Mouse (Mus musculus) myocyte (in vitro differentiated cells): ENCODE results near the gene Jph4. TPM values are rescaled to one million over a fixed set of nuclear protein-coding genes. Genes with fewer than 3 reads are reported as not detected.

Experiments
- H3K27me3 ChIP-seq: one replicate; pipeline ENCODE4 v1.6.1; 2011; ENCODE audit not compliant: control insufficient read depth, insufficient read depth, insufficient read length
- H3K36me3 ChIP-seq: one replicate; pipeline ENCODE4 v1.6.1; 2011; ENCODE audit not compliant: control insufficient read depth, insufficient read depth
- H3K4me2 ChIP-seq: one replicate; pipeline ENCODE4 v1.6.1; 2011; ENCODE audit warnings: low read depth, control low read depth
- H3K4me3 ChIP-seq: one replicate; pipeline ENCODE4 v1.5.1; 2011; ENCODE audit warnings: mild to moderate bottlenecking, control low read depth, moderate library complexity
- H3K79me2 ChIP-seq: one replicate; pipeline ENCODE4 v1.6.1; 2011; ENCODE audit not compliant: control insufficient read depth, insufficient read depth
- H3ac ChIP-seq: one replicate; pipeline ENCODE4 v1.6.1; 2011; ENCODE audit not compliant: control insufficient read depth, insufficient read length
- CEBPB ChIP-seq: IDR thresholded peaks from 2 replicates; pipeline ENCODE4 v1.6.1; 2011; ENCODE audit warnings: mild to moderate bottlenecking, moderate library complexity; ENCODE audit not compliant: poor library complexity, insufficient read depth, severe bottlenecking
- E2F4 ChIP-seq: IDR thresholded peaks from one replicate; pipeline ENCODE4 v1.6.1; 2011; ENCODE audit warnings: mild to moderate bottlenecking, control low read depth, moderate library complexity; ENCODE audit not compliant: insufficient read depth
- MAX ChIP-seq: IDR thresholded peaks from one replicate; pipeline ENCODE4 v1.6.1; 2011; ENCODE audit warnings: low read depth, mild to moderate bottlenecking, control low read depth
- MYOD1 ChIP-seq, 3 experiments: IDR thresholded peaks; one replicate each; pipeline ENCODE4 v1.6.1; 2011; ENCODE audit warnings: control low read depth in 2 of 3, low read depth in 2 of 3, mild to moderate bottlenecking in 2 of 3, moderate library complexity in 1 of 3; ENCODE audit not compliant: insufficient read length in 2 of 3, control insufficient read depth in 1 of 3
- MYOG ChIP-seq, 3 experiments: IDR thresholded peaks; one replicate each; pipeline ENCODE4 v1.6.1; 2011; ENCODE audit warnings: control low read depth in 2 of 3, low read depth in 2 of 3, mild to moderate bottlenecking in 2 of 3; ENCODE audit not compliant: insufficient read length in 2 of 3, control insufficient read depth in 1 of 3, insufficient read depth in 1 of 3
- POLR2A ChIP-seq: IDR thresholded peaks from one replicate; pipeline ENCODE4 v1.6.1; 2011; ENCODE audit warnings: low read depth, mild to moderate bottlenecking, control low read depth, moderate library complexity; ENCODE audit not compliant: insufficient read length
- POLR2AphosphoS2 ChIP-seq: IDR thresholded peaks from one replicate; pipeline ENCODE4 v1.6.1; 2011; ENCODE audit warnings: low read depth, control low read depth; ENCODE audit not compliant: insufficient read length
- REST ChIP-seq: IDR thresholded peaks from one replicate; pipeline ENCODE4 v1.6.1; 2011; ENCODE audit warnings: mild to moderate bottlenecking, control low read depth, moderate library complexity; ENCODE audit not compliant: insufficient read depth, insufficient read length
- SRF ChIP-seq: IDR thresholded peaks from one replicate; pipeline ENCODE4 v1.6.1; 2011; ENCODE audit warnings: low read depth; ENCODE audit not compliant: control insufficient read depth, insufficient read length
- TCF12 ChIP-seq: IDR thresholded peaks from one replicate; pipeline ENCODE4 v1.6.1; 2011; ENCODE audit warnings: mild to moderate bottlenecking, control low read depth; ENCODE audit not compliant: poor library complexity, insufficient read depth, severe bottlenecking
- TCF3 ChIP-seq: IDR thresholded peaks from one replicate; pipeline ENCODE4 v1.6.1; 2011; ENCODE audit warnings: low read depth, control low read depth; ENCODE audit not compliant: insufficient read length
- USF1 ChIP-seq: IDR thresholded peaks from one replicate; pipeline ENCODE4 v1.6.1; 2011; ENCODE audit warnings: low read depth, mild to moderate bottlenecking, control low read depth, moderate library complexity
- polyA plus RNA-seq: library from polyadenylated mRNA; unstranded; fragments of >200 nt; fragmentation: generic; extraction: Trizol; gene quantifications from one replicate; pipeline ENCODE4 v1.2.1, GENCODE M21; 2012; ENCODE audit warnings: missing spikeins

Jph4 gene
- polyA plus RNA-seq, 1 experiment: not detected

GRCm38 (mm10) chr14:55106990-55107389 lies 9.7 kb downstream of the Jph4 start:
- Histone ChIP-seq H3K79me2 (no peaks in the 10 kb centered on the region), H3K36me3 (no peaks in the 10 kb centered on the region), H3K4me2 (no peak overlapping the region), H3ac (no peak overlapping the region), H3K4me3 (peak overlapping the region; percentile 35), H3K27me3 (peaks cover 29% of the 10 kb centered on the region)
- TF ChIP-seq TCF3 (no peak), MAX (no peak), TCF12 (no peak), REST (no peak), POLR2A (no peak), SRF (no peak), CEBPB (no peak), MYOG (IDR thresholded peaks at IDR 0.05; ENCODE audit: control insufficient read depth in 1 of 3, insufficient read depth in 1 of 3, insufficient read length in 2 of 3, low read depth in 2 of 3) (no peak), MYOD1 (IDR thresholded peaks at IDR 0.05; ENCODE audit: control insufficient read depth in 1 of 3, insufficient read length in 2 of 3, low read depth in 2 of 3) (no peak), E2F4 (no peak), USF1 (no peak), POLR2AphosphoS2 (no peak)

DNA sequence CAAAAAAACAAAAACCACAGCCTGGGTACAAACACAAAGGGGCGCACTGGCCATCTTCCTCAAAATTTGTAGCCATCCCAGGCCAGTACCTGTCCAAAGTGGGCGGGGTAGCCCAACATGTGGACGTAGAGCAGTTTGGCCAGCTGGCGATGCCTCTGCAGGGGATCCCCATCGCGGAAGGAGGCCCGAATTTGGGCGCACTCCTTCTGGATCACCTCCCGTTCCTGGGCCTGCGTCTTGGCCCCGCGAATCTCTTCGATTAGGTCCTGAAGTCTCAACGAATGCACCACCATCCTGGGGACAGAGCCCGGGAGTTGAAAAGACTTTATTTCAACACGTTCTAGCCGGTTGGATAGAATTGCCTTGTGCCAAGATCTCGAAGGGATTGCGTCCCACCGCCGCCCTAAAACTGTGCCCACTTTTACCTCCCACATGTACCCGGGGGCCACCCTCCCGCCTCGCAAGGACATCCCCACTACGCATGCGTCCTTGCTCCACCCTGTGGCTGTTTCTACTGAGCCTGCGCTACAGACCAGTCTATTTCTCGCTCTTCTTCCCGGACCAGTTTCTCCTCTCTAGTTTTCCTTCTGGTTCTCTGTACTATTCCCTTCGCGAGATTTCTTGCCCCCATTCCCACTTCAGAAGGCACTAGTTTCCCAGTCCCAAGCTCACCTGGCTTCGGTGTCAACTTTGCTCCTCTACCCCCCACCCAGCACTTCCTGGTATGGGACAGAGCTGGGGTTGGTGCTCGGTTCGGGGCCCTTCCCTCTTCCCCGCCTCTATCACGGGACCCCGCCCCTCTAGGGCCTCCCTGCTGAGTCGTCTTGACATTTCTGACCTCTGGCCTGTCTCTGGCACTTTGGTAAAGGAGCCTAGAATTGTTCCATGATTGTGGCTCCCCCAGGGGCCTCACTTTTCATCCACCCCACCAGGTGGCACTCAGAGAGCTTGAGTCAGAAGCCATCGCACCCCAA lies 10.6 kb downstream of the Jph4 start, which contains the start of gene Ap1g2:
TSS of gene Ap1g2 (minus strand) at position 758 of the 974 bp plus-strand sequence.
- Histone ChIP-seq H3K27me3 (peaks cover 24% of the 10 kb centered on the region), H3K36me3 (no peaks in the 10 kb centered on the region), H3K79me2 (no peaks in the 10 kb centered on the region), H3ac (no peak within 1 kb of the TSS), H3K4me3 (peak within 1 kb of the TSS; percentile 35), H3K4me2 (peak within 1 kb of the TSS; percentile 96)
- no peak for TF ChIP-seq MYOD1 (IDR thresholded peaks at IDR 0.05; ENCODE audit: control insufficient read depth in 1 of 3, insufficient read length in 2 of 3, low read depth in 2 of 3)
- TF ChIP-seq POLR2A: peak; percentile 69
- TF ChIP-seq POLR2AphosphoS2: peak; percentile 57

DNA sequence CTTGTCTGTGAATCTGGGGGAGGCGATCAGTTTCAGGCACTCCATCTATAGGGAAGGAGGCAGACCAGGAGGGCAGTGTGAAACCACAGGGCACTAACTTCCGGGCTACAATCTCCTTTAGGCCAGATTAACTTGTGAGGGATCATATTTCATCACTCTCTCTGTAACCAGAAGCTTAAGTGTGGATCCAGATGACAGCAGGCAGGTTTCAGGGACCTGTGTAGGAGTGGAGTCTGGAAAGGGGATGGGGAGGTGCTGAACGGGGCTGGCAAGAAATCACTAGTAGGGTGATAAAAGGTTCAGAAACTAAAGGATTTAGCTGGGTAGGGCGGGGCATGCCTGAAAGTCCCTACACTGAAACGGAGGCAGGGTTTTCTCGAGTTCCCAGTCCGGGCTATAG lies 11.3 kb downstream of the Jph4 start:
- TF ChIP-seq E2F4 (no peak), POLR2A (no peak), SRF (no peak), MAX (no peak), CEBPB (no peak), TCF3 (no peak)
- H3K79me2 ChIP-seq: no peaks in the 10 kb centered on the region
- no peak overlapping the region for H3ac ChIP-seq
- peak overlapping the region; percentile 35 for H3K4me3 ChIP-seq
- no peaks in the 10 kb centered on the region for H3K36me3 ChIP-seq
- H3K4me2 ChIP-seq: peak overlapping the region; percentile 96
- peaks cover 20% of the 10 kb centered on the region for H3K27me3 ChIP-seq

DNA sequence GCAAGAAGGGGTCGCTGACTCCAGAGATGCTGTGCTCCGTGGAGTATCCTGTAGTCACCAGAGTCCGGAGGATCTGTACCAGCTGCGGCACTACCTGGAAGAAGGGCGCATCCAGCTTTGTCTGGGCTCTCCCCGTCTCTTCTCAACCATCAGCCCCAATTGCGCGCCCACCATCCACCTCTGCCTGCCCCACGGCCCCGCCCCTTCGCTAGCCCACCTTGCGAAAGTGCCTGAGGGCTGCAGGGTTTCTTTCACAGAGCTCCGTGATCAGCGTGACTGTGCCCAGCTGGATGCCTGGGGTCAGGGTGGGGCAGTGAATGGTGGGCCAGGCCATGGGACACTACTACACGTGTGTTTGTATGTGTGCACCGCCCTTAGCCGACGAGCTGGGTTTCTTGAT lies 12.4 kb downstream of the Jph4 start:
- TF ChIP-seq REST: no peak
- TF ChIP-seq POLR2AphosphoS2: no peak
- TF ChIP-seq E2F4: no peak
- TF ChIP-seq CEBPB: no peak
- TF ChIP-seq TCF3: no peak
- no peak for TF ChIP-seq USF1
- TF ChIP-seq SRF: no peak
- TF ChIP-seq MYOD1 (IDR thresholded peaks at IDR 0.05; ENCODE audit: control insufficient read depth in 1 of 3, insufficient read length in 2 of 3, low read depth in 2 of 3): no peak
- TF ChIP-seq TCF12: no peak
- TF ChIP-seq POLR2A: no peak
- TF ChIP-seq MYOG (IDR thresholded peaks at IDR 0.05; ENCODE audit: control insufficient read depth in 1 of 3, insufficient read depth in 1 of 3, insufficient read length in 2 of 3, low read depth in 2 of 3): no peak
- TF ChIP-seq MAX: no peak
- no peak overlapping the region for H3ac ChIP-seq

More for the DNA sequence above, 12.4 kb downstream of the Jph4 start:
- Histone ChIP-seq H3K79me2 (no peaks in the 10 kb centered on the region), H3K27me3 (peaks cover 12% of the 10 kb centered on the region), H3K4me3 (no peak overlapping the region), H3K36me3 (no peaks in the 10 kb centered on the region), H3K4me2 (no peak overlapping the region)
